Mouse (Mus musculus) urinary bladder, adult 18-20 months (tissue): ENCODE results near the gene Hist1h2be.
"Not testable (repeated sequence)": the region's sequence is repeated elsewhere in the genome, so short reads cannot be mapped to it uniquely, and the experiment has no call there.

ENCODE experiments used
- DNase-seq, 2 experiments: peaks; one replicate each; pipeline ENCODE4 v3.0.0; 2022; ENCODE audit warnings: low spot score in 2 of 2, mixed read lengths in 2 of 2

Hist1h2be gene

DNA sequence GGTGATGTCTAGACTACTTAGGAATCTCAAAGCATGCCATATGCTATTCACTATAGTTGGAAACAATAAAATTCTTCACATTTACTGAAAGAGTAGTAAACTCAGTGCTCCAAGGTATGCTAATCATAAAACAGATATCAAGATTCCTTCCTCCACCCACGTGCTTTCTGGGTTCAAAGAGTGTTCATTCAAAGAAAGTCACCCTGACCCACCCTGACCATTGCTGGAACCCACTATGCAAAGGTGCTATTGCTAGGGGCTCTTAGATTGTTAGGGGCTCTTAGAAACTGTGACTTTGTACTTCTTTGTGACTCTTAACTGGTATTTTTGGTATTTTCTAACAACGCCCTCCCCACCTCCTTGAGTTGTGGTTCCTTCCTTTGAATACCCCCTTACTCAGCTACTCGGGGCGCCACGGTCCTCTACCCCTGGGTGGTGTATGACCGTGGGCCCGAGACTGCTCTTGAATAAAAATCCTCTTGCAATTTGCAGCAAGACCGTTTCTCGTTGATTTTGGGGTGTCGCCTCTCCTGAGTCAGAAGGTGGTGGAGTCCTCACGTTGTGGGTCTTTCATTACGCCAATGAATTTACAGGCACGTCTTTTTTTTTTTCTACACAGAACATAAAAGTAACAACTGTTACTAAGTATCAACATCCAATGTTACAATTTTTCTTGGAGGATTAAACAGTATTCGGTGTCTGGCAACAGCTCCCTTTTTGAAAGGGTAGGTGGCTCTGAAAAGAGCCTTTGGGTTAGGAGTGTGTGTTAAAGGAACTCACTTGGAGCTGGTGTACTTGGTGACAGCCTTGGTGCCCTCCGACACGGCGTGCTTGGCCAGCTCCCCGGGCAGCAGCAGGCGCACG lies 47.7 kb downstream of the Hist1h2be start:
- not testable (repeated sequence) for DNase-seq

DNA sequence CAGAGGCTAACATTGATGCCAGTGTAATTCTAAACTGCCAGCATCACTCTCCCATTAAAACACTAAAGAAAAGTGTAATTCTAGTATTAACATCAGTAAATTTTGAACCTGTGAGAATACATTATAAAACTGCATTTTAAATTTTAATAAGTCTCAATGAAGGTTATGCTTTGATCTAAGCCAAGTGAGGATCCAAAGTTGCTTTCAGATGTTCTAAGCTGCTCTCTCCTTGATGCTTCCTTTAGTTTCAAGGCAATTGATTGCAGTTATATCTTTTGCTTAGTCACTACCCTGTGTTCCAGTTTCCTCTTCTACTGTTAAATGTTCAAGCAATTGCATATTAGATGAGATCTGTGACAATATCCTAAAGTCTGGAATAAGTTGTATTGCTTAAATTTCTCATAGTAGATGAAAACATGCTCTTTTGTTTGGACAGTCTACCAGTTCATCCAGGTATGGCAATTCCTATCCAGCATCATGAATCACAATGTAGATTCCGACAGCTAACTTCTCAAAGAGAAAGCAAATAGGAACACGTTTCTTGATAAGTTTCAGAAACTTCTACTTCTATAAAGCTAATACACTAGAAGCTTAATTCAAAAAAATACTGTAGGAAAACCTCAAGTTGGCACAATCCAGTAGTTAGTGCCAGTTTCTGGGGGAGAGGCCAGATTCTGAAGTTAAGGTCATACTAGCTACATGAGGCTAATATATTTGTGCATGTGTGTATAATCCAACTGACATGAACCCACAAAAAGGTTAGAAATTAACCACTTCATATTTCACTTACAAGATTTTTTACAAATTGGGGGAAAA lies 48.5 kb downstream of the Hist1h2be start:
- DNase-seq = no peak

DNA sequence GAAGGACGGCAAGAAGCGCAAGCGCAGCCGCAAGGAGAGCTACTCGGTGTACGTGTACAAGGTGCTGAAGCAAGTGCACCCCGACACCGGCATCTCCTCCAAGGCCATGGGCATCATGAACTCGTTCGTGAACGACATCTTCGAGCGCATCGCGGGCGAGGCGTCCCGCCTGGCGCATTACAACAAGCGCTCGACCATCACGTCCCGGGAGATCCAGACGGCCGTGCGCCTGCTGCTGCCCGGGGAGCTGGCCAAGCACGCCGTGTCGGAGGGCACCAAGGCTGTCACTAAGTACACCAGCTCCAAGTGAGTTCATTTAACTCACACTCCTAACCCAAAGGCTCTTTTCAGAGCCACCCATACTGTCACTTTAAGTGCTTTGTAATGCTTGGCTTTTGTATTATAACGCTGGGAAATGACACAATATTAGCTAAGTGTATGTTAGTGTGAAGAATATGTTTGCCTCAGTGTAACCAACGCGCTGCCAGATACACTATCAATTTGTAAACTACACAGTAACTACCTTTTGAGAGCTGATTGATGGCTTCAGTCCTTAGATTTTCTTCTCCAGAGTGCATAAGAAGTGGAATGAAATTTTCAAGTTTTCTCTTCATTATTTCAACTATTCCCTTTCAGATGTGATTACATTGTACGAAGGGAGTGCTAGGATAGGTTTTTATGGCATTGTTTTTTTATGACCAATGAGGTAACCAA lies 49.3 kb downstream of the Hist1h2be start:
- DNase-seq = not testable (repeated sequence)

DNA sequence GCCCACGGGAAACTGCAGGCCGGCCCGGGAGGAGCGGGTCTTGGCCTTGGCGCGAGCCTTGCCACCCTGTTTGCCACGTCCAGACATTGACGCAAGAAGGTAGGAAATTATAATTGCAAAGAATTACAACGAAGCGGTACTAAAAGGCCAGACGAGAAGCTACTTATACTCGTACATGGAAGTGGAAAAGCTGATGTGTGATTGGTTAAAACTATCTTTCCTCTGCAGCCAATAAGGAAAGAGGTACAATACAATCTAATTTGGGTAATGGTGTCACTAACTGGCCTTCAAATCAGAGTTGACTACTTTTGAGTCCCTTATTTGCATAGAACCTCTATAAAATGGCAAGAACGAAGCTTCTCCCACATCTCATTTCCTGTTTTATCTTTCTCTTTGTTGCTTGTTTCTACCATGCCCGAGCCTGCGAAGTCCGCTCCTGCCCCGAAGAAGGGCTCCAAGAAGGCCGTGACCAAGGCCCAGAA lies 49.9 kb downstream of the Hist1h2be start, which contains the start of the genes Hist1h2ae and Hist1h2bg:
Gene Hist1h2ae, minus strand, starts transcription at position 199 of the 482 bp plus-strand sequence.
Gene Hist1h2bg, plus strand, starts transcription at position 375 of the 482 bp plus-strand sequence.
- peak; percentile 56 to 73 for DNase-seq

DNA sequence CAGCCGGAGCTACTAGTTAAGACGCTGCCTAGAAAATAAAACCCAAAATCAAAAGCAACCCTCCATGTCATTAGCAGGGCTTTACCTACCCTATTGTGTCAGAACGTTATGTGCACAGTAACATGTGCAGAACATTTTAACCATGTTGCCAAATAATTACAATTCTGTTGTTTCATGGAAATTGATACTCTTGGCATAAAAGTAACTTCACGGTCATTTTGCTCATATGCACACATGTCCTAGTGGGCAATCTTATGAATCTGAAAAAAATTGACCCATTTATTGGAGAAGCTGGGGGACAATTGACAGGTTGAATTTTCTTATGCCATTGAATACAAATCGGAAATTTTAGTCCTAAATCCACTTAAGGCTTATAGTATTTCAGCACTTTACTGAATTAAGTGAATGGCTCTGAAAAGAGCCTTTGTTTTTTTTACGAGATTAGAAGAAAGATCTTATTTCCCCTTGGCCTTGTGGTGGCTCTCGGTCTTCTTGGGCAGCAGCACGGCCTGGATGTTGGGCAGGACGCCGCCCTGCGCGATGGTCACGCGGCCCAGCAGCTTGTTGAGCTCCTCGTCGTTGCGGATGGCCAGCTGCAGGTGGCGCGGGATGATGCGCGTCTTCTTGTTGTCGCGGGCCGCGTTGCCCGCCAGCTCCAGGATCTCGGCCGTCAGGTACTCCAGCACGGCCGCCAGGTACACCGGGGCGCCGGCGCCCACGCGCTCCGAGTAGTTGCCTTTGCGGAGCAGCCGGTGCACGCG lies 50.5 kb downstream of the Hist1h2be start:
- not testable (repeated sequence) for DNase-seq

DNA sequence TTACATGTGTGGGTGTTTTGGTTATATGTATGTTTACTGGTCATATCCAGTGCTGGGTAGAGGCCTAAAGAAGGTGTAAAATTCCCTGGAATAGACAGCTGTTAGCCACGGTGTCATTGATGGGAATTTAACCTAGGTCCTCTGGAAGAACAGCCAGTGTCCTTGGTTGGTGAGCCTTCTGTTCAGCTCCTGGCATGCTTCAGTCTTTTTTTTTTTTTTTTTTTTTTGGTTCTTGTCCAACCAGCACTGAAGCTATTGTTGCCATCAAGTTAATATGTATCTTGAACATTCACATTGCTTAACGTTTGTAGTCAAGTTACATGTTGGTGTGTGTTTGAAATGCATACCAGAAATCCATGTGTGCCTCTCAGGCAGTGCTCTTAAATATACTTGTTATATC lies 56.4 kb downstream of the Hist1h2be start:
- DNase-seq = no peak

DNA sequence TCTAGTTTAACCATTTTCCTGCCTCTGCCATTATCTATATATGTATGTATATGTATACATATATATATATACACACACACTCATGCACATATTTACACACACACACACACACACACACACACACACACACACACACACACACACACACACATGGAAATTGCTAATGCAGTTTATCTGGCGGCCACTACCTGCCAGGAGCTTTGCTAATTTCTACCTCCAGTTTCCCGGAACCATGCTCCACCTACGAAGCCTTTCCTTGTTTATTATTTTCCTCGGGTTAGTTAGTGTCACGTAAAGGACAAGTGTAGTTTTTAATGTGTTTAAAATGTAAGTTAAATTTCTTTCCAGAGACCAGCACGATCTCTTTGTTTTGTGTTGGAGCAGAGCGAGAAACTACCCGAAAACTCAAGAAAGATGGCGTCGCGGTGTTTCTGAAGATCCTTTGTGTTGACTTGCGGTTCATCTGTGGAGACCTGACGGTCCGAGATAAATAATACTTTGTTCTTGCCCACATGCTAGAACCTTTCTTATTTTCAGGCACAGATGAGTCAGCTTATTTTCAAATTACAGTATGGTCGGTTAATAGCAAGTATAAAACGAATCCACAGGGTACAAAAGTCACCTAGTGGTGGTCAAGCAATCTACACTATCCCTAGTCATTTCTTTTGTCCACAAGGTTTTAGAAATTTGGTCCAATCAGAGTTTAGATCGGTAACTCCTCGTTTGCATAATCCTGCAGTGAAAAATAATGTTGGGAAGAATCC lies 58.0 kb downstream of the Hist1h2be start:
- no peak for DNase-seq

DNA sequence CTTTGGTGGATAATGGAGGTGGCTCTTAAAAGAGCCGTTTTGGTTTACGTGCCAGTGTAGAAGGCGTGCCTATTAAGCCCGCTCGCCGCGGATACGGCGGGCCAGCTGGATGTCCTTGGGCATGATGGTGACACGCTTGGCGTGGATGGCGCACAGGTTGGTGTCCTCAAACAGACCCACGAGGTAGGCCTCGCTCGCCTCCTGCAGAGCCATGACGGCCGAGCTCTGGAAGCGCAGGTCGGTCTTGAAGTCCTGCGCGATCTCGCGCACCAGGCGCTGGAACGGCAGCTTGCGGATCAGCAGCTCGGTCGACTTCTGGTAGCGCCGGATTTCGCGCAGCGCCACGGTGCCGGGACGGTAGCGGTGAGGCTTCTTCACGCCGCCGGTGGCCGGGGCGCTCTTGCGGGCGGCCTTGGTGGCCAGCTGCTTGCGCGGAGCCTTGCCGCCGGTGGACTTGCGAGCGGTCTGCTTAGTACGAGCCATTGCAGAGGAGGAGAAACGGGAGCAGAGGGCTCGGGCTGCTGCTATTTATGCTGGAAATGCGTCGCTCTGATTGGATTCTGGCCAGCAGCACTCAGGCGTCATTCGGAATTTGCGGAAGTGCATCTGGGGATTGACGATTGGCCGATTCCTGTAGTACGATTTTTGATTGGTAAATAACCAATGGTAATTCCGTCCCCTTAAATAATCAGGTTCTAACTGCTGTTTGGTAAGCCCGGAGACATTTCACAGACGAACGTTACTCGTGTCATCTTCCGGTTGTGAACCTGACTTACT lies 58.9 kb downstream of the Hist1h2be start, which contains the start of gene Hist1h3e:
Gene Hist1h3e, minus strand, starts transcription at position 487 of the 777 bp plus-strand sequence.
- peak; percentile 87 to 92 for DNase-seq

DNA sequence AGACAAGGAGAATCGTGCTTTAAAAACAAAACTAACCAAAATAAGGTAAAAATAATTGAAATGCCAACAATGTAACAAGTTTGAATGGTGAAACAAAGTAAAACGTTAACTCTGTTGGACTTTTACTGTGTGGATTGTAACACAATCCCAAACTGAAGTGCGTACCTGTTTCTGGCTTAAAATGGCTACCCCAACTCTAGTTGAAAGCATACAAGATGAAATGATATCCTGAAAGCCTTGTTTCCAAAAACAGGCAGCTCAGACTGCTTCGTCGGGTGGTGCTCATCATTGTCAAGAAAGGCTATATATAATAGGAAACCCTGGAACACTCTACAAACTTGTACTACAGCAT lies 59.4 kb downstream of the Hist1h2be start:
- DNase-seq = not testable (repeated sequence)

DNA sequence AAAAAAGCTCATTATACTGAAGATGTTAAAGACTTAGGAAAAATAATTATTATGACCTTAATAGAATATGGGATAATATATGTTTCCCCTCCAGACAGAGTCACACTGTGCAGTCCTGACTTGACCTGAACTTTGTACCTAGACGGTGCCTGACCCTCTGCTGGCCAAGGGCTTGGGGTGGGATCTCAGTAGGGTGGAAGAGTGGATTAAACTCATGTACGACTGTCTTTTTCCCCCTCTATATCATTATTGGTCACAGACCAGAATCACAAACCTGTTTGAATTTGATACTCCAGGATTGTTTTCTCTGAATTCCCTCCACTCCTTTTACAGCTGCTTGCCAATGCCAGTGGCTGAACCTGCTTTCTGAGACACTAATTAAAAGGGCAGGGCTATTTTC lies 60.2 kb downstream of the Hist1h2be start:
- DNase-seq = not testable (repeated sequence)

DNA sequence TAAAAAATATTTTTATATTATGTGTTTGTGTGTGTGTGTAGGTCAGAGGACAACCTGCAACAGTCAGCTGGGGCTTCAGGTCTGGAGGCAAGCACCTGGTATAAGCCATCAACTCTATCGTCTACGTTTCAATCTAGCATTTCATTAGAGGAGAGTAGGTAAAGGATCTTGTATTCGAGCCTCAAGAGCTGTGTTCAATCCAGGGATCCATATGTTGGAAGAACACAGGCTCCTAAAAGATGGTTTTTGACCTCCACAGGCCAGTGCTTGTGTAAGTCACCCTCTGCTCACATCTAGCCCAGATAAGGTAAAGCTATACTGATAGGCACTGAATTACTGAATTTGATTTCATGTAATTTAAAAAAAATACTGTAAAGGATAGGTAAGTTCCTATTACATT lies 64.0 kb downstream of the Hist1h2be start:
- no peak for DNase-seq

DNA sequence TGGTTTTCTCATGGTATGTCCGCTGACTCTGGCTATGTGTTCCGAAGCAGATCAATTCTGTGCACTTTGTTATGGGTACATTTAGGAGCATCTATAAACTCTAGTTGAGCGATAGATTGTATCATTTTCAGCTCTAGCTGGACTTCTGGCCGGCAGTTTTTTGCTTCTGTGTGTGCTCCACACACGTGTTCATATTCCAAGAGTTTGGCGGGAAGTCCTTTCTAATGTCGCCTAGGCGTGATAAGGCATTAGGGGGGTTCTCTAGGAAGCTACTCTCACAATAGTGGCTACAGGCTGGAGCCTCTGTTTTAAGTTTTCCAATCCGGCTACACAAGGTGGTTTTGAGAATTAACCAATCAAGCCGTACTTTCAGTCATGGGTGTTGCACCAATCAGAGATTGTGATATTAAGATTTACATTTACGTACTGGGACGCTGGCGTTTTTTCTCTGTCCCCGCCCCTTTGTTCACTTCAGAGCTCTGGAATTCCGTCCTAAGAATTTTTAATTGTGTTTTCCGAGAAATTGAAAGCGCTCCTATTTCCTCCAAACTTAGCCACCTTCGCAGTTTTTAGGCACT lies 65.0 kb downstream of the Hist1h2be start:
- peak; percentile 47 to 53 for DNase-seq

DNA sequence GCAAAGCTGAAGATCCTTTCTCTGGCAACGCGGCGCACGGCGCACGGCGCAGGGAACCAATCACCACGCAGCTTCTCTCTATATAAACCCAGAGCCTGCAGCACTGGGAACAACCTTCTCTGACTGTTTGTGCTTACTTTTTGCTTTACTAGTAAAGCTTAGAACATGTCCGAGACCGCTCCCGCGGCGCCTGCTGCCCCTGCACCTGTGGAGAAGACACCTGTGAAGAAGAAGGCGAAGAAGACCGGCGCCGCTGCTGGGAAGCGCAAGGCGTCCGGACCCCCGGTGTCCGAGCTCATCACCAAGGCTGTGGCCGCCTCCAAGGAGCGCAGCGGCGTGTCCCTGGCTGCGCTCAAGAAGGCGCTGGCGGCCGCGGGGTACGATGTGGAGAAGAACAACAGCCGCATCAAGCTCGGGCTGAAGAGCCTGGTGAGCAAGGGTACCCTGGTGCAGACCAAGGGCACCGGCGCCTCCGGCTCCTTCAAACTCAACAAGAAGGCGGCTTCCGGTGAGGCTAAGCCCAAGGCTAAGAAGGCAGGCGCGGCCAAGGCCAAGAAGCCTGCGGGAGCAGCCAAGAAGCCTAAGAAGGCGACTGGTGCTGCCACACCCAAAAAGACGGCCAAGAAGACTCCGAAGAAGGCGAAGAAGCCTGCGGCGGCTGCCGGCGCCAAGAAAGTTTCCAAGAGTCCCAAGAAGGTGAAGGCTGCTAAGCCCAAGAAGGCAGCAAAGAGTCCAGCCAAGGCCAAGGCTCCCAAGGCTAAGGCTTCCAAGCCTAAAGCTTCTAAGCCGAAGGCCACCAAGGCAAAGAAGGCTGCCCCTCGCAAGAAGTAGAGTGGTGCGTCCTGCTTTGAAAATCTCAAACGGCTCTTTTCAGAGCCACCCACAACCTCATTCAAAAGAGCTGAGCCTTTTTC lies 65.7 kb downstream of the Hist1h2be start:
- DNase-seq = peak; percentile 59 to 68

DNA sequence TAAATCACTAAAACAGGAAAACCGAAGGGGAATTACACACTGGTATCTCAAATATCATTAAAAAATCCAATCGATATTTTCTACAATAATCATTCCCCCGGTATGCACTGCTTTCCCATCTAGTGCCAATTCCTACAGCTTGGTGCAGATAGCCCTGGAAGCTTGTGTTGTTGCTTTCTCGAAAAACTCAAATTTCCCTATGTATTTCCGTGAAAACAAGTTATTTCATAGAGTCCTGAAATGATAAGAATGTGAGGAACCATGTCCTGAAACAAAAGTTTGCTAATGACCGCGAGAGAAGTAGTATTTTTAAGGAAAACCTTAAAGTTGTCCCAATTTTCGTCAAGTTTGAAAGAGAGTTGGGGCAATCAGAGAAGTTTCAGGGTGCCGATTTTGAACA lies 66.5 kb downstream of the Hist1h2be start:
- DNase-seq = no peak

DNA sequence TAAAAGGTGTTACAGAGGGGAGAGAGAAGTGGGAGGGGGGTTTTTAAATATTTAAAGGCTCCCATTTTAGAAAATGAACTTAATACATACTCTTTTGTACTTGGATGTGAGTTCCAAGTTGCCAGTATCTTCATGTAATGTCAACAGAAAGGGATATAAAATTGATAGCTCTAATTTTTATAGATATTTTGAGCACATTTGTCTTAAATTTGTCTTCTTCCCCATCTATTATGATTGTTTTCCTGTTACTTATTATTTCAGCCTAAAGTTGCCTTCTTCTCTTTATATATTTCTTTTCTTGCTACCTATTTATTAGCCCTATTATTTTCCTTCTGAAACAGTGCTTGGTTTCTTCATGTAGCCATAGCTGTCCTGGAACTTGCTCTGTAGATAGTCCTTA lies 68.0 kb downstream of the Hist1h2be start, which contains the start of gene Hist1h1d:
Gene Hist1h1d, plus strand, starts transcription at position 301 of the 400 bp plus-strand sequence.
- DNase-seq = no peak

DNA sequence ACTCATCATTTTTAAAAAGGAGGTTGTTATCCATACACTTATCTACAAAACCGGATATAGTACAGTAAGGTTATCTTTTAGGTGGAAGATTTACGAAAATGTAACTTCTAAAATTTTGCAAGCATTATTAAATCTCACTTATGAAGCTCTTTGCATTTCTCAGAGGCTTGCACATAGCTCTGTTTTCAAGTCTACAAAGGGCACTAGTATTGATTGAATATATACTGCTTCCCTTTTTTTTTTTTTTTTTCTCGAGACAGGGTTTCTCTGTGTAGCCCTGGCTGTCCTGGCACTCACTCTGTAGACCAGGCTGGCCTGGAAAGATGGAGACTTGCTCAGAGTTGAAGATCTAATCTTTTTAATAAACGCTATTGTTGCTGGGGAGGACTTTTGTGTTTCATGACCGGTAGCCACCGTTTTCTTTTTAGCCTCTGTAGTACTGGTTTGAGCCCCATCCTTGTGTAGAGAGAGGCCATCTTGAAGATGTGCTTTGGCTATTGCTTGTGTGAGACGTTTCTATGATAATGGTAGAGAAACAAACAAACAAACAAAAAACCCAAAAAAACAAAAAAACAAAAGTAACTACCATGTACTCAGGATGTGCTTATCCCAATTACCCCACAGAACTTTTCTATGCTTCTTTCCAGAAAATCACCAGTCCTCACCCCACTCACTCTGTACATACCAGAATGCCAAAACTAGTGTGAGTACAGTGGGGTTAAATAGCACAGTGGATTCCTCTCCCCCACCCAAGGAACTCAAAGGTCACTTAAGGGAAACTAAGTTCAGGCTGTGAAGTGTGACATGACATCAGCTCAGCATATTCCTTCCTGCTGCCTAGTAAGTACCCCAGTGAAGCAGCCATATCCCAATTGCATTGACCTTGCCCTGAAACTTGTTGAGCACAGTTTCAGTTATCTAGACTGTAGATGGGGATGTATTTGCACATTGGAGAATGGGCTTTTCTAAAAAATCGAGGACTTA lies 68.7 kb downstream of the Hist1h2be start:
- DNase-seq = no peak
